ENCODE assay signal across 9 mouse cellular contexts in genomic region chr9:55540888-55541287, GRCm38 (mm10). TPM values are rescaled to one million over a fixed set of nuclear protein-coding genes. Genes with fewer than 3 reads are reported as not detected.
A peak's percentile ranks its signal among the peaks of the same experiment; 100 is the strongest.
DNase-seq lines count a peak whose midpoint lies in the region; ATAC-seq and TF ChIP-seq lines count a peak whose summit lies in the region.
"Had no signal": no experiment of that assay in that cellular context is flagged by ENCODE, and none has a peak within 500 bp of the region (broad histone marks: within the 10 kb centered on the region; RNA-seq: fewer than 3 reads in every experiment).

No protein-coding gene starts in this region.

- peak; percentile 78 for ATAC-seq in heart, embryonic 12.5 days (ENCODE audit: insufficient number of reproducible peaks, low FRiP score)
- ATAC-seq in midbrain, embryonic 12.5 days (ENCODE audit: low FRiP score, low read depth), result peak; percentile 97
- ATAC-seq in stomach, postnatal 0 days (ENCODE audit: low FRiP score, low TSS enrichment), result peak; percentile 80

- no peak for TF ChIP-seq EP300 in ES-Bruce4 (IDR thresholded peaks at IDR 0.05; ENCODE audit: insufficient read depth, low read depth, low read length)
- no peak for TF ChIP-seq EP300 in stomach, postnatal 0 days (optimal IDR thresholded peaks at IDR 0.05)

- WGBS in heart, embryonic 12.5 days, result under 1% methylated on average over 28 of the region's 28 CpGs
- under 1% methylated on average over 28 of the region's 28 CpGs for WGBS in midbrain, embryonic 12.5 days
- WGBS in stomach, postnatal 0 days, result under 1% methylated on average over 28 of the region's 28 CpGs

- no peak overlapping the region for H3K9ac ChIP-seq in ES-Bruce4 (ENCODE audit: low read depth, poor library complexity, severe bottlenecking)
- 0 out of 2 replicates have a peak overlapping the region, but pooled peaks have one; percentile 24 for H3K9ac ChIP-seq in heart, embryonic 12.5 days
- H3K9ac ChIP-seq in midbrain, embryonic 12.5 days (replicated peaks), result peak overlapping the region; percentile 50
- peak overlapping the region; percentile 24 for H3K9ac ChIP-seq in stomach, postnatal 0 days (ENCODE audit: low read length)

- H3K27me3 ChIP-seq in ES-Bruce4 (ENCODE audit: control insufficient read depth, insufficient read depth, low read length, poor library complexity, severe bottlenecking), result peaks cover 27% of the 10 kb centered on the region
- peaks cover 76% of the 10 kb centered on the region for H3K27me3 ChIP-seq in heart, embryonic 12.5 days (replicated peaks)
- peaks cover 92% of the 10 kb centered on the region for H3K27me3 ChIP-seq in midbrain, embryonic 12.5 days
- H3K27me3 ChIP-seq in stomach, postnatal 0 days (ENCODE audit: control insufficient read depth, insufficient read depth, low read length), result peaks cover 3% of the 10 kb centered on the region; the same call in 1 of the 2 replicates

- TF ChIP-seq CTCF in ES-Bruce4 (IDR thresholded peaks at IDR 0.05; ENCODE audit: low read depth, low read length), result no peak
- TF ChIP-seq CTCF in stomach, postnatal 0 days (IDR thresholded peaks at IDR 0.05; ENCODE audit: low read depth), result no peak

- H3K4me2 ChIP-seq in heart, embryonic 12.5 days, result peak overlapping the region; percentile 88
- peak overlapping the region; percentile 58 for H3K4me2 ChIP-seq in midbrain, embryonic 12.5 days (replicated peaks)
- H3K4me2 ChIP-seq in stomach, postnatal 0 days (replicated peaks; ENCODE audit: low read depth), result peak overlapping the region; percentile 74

- no peak overlapping the region for H3K27ac ChIP-seq in ES-Bruce4 (ENCODE audit: insufficient read depth, low read length)
- H3K27ac ChIP-seq in heart, embryonic 12.5 days (ENCODE audit: poor library complexity, severe bottlenecking), result no peak overlapping the region
- no peak overlapping the region for H3K27ac ChIP-seq in midbrain, embryonic 12.5 days (replicated peaks)
- H3K27ac ChIP-seq in stomach, postnatal 0 days (replicated peaks), result peak overlapping the region; percentile 5; the same call in 1 of the 2 replicates

- no peaks in the 10 kb centered on the region for H3K4me1 ChIP-seq in ES-Bruce4 (ENCODE audit: control insufficient read depth, insufficient read depth, low read length)
- peaks cover 36% of the 10 kb centered on the region for H3K4me1 ChIP-seq in heart, embryonic 12.5 days (replicated peaks)
- peaks cover 37% of the 10 kb centered on the region for H3K4me1 ChIP-seq in midbrain, embryonic 12.5 days
- H3K4me1 ChIP-seq in stomach, postnatal 0 days (replicated peaks; ENCODE audit: control insufficient read depth, insufficient read depth), result no peaks in the 10 kb centered on the region

- no peaks in the 10 kb centered on the region for H3K36me3 ChIP-seq in ES-Bruce4 (ENCODE audit: control insufficient read depth, insufficient read depth, low read length, poor library complexity, severe bottlenecking)
- H3K36me3 ChIP-seq in heart, embryonic 12.5 days, result no peaks in the 10 kb centered on the region
- H3K36me3 ChIP-seq in midbrain, embryonic 12.5 days, result no peaks in the 10 kb centered on the region
- H3K36me3 ChIP-seq in stomach, postnatal 0 days (ENCODE audit: control insufficient read depth, insufficient read depth, low read length), result no peaks in the 10 kb centered on the region

- peak overlapping the region; percentile 42 for H3K4me3 ChIP-seq in ES-Bruce4 (ENCODE audit: low read depth, low read length)
- peak overlapping the region; percentile 52 for H3K4me3 ChIP-seq in heart, embryonic 12.5 days
- peak overlapping the region; percentile 40 for H3K4me3 ChIP-seq in midbrain, embryonic 12.5 days
- H3K4me3 ChIP-seq in stomach, postnatal 0 days (ENCODE audit: low read depth, low read length), result peak overlapping the region; percentile 49

- TF ChIP-seq POLR2A in ES-Bruce4 (IDR thresholded peaks at IDR 0.05; ENCODE audit: insufficient read depth, low read length), result no peak

- peak; percentile 21 to 34 for DNase-seq in adrenal gland, adult 18-20 months (ENCODE audit: low spot score in 2 of 2)
- no peak for DNase-seq in adrenal gland, adult 8-10 months
- DNase-seq in embryo, embryonic 11.5 days (ENCODE audit: low read depth, low spot score), result peak; percentile 83
- peak; percentile 69 to 77 for DNase-seq in kidney, postnatal 4 days
- DNase-seq in stomach, postnatal 0 days (ENCODE audit: low spot score), result peak; percentile 75

- H3K9me3 ChIP-seq in ES-Bruce4 (replicated peaks; ENCODE audit: control insufficient read depth, insufficient read depth, low read length, poor library complexity, severe bottlenecking), result no peaks in the 10 kb centered on the region
- H3K9me3 ChIP-seq in heart, embryonic 12.5 days (replicated peaks), result no peaks in the 10 kb centered on the region
- no peaks in the 10 kb centered on the region for H3K9me3 ChIP-seq in midbrain, embryonic 12.5 days
- H3K9me3 ChIP-seq in stomach, postnatal 0 days (ENCODE audit: control insufficient read depth, low read length), result no peaks in the 10 kb centered on the region

RNA-seq across cellular contexts. Expression of gene Isl2, which starts 2.4 kb away (rescaled TPM):
- total RNA-seq in adrenal gland, adult 18-20 months (2021), result not detected
- not detected for total RNA-seq in adrenal gland, adult 8-10 months (2022)
- polyA plus RNA-seq in ES-Bruce4 (2011; ENCODE audit: insufficient read depth, insufficient read length, low read depth, missing spikeins), result 0.44 TPM in 1 of 2 replicates, not detected in the other
- 0.59 and 1.0 TPM in 2 replicates for polyA plus RNA-seq in heart, embryonic 12.5 days (2016; fragmentation: Nextera tagmentation; extraction: Ambion mirVana)
- polyA plus RNA-seq in midbrain, embryonic 12.5 days (2016; fragmentation: Nextera tagmentation; extraction: Ambion mirVana), result 5.3 and 8.0 TPM in 2 replicates
- polyA plus RNA-seq in stomach, postnatal 0 days (2015; fragmentation: Nextera tagmentation; extraction: Ambion mirVana), result 1.8 and 2.5 TPM in 2 replicates
- total RNA-seq: left cerebral cortex, adult 18-20 months had no signal

RNA-seq across cellular contexts. Expression of gene Etfa, which starts 28.8 kb away (rescaled TPM):
- total RNA-seq in adrenal gland, adult 18-20 months (2021), result 100 to 1,000 TPM; 480 to 543 TPM
- 100 to 1,000 TPM; 214 to 386 (median 325) TPM for total RNA-seq in adrenal gland, adult 8-10 months (2022)
- polyA plus RNA-seq in ES-Bruce4 (2011; ENCODE audit: insufficient read depth, insufficient read length, low read depth, missing spikeins), result 83.0 and 86.6 TPM in 2 replicates
- 318 and 327 TPM in 2 replicates for polyA plus RNA-seq in heart, embryonic 12.5 days (2016; fragmentation: Nextera tagmentation; extraction: Ambion mirVana)
- 118 and 125 TPM in 2 replicates for polyA plus RNA-seq in midbrain, embryonic 12.5 days (2016; fragmentation: Nextera tagmentation; extraction: Ambion mirVana)
- polyA plus RNA-seq in stomach, postnatal 0 days (2015; fragmentation: Nextera tagmentation; extraction: Ambion mirVana), result 326 and 337 TPM in 2 replicates
